Mouse (Mus musculus) limb, embryonic 13.5 days (tissue): ENCODE results near the gene Tex46. TPM values are rescaled to one million over a fixed set of nuclear protein-coding genes. Genes with fewer than 3 reads are reported as not detected.
A peak's percentile ranks its signal among the peaks of the same experiment; 100 is the strongest.

ENCODE experiments used
- ATAC-seq: fragments of 200-750 bp; cut with Nextera tagmentation; 2 replicates; pipeline ENCODE4 v1.8.0; 2017; ENCODE audit warnings: low read depth, moderate number of reproducible peaks, moderate TSS enrichment; ENCODE audit not compliant: low FRiP score
- H3K27ac ChIP-seq: fragments of 300-500 bp; sonication (generic); 2 replicates; pipeline ENCODE4 v1.5.1; 2015; ENCODE audit warnings: inconsistent platforms, mild to moderate bottlenecking, moderate library complexity
- H3K27me3 ChIP-seq: fragments of 300-500 bp; sonication (generic); 2 replicates; pipeline ENCODE4 v1.6.1; 2015; ENCODE audit warnings: mild to moderate bottlenecking, inconsistent platforms
- H3K36me3 ChIP-seq: fragments of 300-500 bp; sonication (generic); 2 replicates; pipeline ENCODE4 v1.6.1; 2015; ENCODE audit warnings: inconsistent platforms, mild to moderate bottlenecking, moderate library complexity
- H3K4me1 ChIP-seq: fragments of 300-500 bp; sonication (generic); 2 replicates; pipeline ENCODE4 v1.6.1; 2015; ENCODE audit warnings: inconsistent platforms
- H3K4me2 ChIP-seq: fragments of 300-500 bp; sonication (generic); replicated peaks from 2 replicates; pipeline ENCODE4 v1.6.1; 2015; ENCODE audit warnings: inconsistent platforms, mild to moderate bottlenecking, moderate library complexity
- H3K4me3 ChIP-seq: fragments of 300-500 bp; sonication (generic); 2 replicates; pipeline ENCODE4 v1.5.1; 2015; ENCODE audit warnings: moderate library complexity, mild to moderate bottlenecking, inconsistent platforms
- H3K9ac ChIP-seq: fragments of 300-500 bp; sonication (generic); 2 replicates; pipeline ENCODE4 v1.6.1; 2015; ENCODE audit warnings: mild to moderate bottlenecking, inconsistent platforms
- H3K9me3 ChIP-seq: fragments of 300-500 bp; sonication (generic); 2 replicates; pipeline ENCODE4 v1.6.1; 2016; ENCODE audit warnings: inconsistent platforms
- WGBS: fragments of 180-500 bp; shearing (Covaris S2); methylation state at CpG from one replicate; pipeline ENCODE4 v1.1.7; 2015; 5-methylcytosine and 5-hydroxymethylcytosine counted together
- polyA plus RNA-seq: library from polyadenylated mRNA; unstranded; fragments of >200 nt; fragmentation: Nextera tagmentation; extraction: Ambion mirVana; gene quantifications from 2 replicates; pipeline ENCODE4 v1.2.1, GENCODE M21; 2015

Gene Tex46
- polyA plus RNA-seq = not detected in 2 replicates

DNA sequence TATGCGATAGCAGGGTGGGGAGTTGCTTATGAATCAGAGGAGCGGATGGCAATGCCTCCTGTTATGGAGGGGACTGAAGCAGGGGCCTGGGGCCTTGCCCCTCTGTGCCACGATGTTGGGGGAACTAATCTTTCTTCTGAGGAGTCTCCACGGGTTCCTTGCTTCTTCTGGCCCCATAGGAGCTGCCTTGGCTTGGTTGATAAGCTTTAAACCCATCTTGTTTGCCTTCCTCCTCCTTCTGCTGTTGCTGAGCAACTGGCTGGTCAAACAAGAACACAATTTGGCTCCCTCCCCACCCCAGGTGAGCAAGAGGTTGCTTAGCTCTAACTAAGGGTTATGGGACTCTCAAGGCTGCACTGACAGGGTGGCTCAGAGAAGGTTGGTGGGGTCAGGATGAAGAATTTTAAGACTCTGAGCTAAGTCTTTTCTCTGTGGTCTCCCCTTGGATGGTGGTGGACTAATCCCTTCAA is at the start of gene Tex46:
Gene Tex46 (plus strand): TSS at position 51 of the 470 bp plus-strand sequence.
- no peaks in the 10 kb centered on the region for H3K9me3 ChIP-seq
- no peak within 1 kb of the TSS for H3K4me2 ChIP-seq
- 72% methylated on average over 4 of the region's 4 CpGs for WGBS
- H3K36me3 ChIP-seq = no peaks in the 10 kb centered on the region
- no peak within 1 kb of the TSS for H3K4me3 ChIP-seq
- ATAC-seq = no peak
- no peak within 1 kb of the TSS for H3K27ac ChIP-seq
- no peaks in the 10 kb centered on the region for H3K27me3 ChIP-seq
- H3K4me1 ChIP-seq = no peaks in the 10 kb centered on the region
- H3K9ac ChIP-seq = no peak within 1 kb of the TSS

DNA sequence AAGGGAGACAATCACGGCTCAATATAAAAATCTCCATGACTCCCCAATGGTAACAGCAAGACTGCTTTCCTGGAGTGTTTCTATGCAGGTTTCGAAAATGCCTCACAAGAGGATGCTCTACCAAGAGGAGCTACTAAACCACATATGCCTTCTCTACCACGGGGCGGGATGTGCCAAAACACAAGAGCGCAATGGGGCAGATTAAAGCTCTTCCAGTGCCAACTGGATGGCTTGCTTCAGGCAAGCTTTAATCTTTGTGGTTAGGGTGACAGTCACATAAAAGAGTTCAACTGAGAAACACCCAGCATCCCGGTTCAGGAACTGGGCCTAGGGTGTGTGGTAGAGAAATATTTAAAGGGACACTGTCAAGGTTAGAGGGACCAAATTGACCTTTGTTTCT is 47.5 kb upstream of the Tex46 start:
- Histone ChIP-seq H3K9me3 (no peaks in the 10 kb centered on the region), H3K9ac (no peak overlapping the region), H3K4me3 (no peak overlapping the region), H3K27ac (no peak overlapping the region), H3K36me3 (peaks cover 94% of the 10 kb centered on the region), H3K27me3 (no peaks in the 10 kb centered on the region), H3K4me1 (0 out of 2 replicates have a peak, but pooled peaks cover under 1% of the 10 kb centered on the region), H3K4me2 (no peak overlapping the region)
- WGBS = 89% methylated on average over 6 of the region's 6 CpGs
- no peak for ATAC-seq

GRCm38 (mm10) chr4:136568629-136569028 is 41.6 kb upstream of the Tex46 start:
- peaks cover 84% of the 10 kb centered on the region for H3K36me3 ChIP-seq
- no peak overlapping the region for H3K4me2 ChIP-seq
- ATAC-seq = no peak
- no peaks in the 10 kb centered on the region for H3K9me3 ChIP-seq
- H3K4me3 ChIP-seq = no peak overlapping the region
- H3K27me3 ChIP-seq = no peaks in the 10 kb centered on the region
- H3K27ac ChIP-seq = no peak overlapping the region
- 0 out of 2 replicates have a peak, but pooled peaks cover 2% of the 10 kb centered on the region for H3K4me1 ChIP-seq
- H3K9ac ChIP-seq = no peak overlapping the region
- WGBS = 80% methylated on average over 3 of the region's 3 CpGs

- Histone ChIP-seq H3K4me2 (no peak overlapping the region), H3K27me3 (no peaks in the 10 kb centered on the region), H3K4me1 (peaks cover 5% of the 10 kb centered on the region; the same call in 1 of the 2 replicates), H3K9ac (no peak overlapping the region), H3K36me3 (peaks cover 71% of the 10 kb centered on the region), H3K9me3 (no peaks in the 10 kb centered on the region), H3K4me3 (no peak overlapping the region), H3K27ac (no peak overlapping the region)
- no peak for ATAC-seq
Measured at GRCm38 (mm10) chr4:136569998-136570397, 40.2 kb upstream of the Tex46 start.

DNA sequence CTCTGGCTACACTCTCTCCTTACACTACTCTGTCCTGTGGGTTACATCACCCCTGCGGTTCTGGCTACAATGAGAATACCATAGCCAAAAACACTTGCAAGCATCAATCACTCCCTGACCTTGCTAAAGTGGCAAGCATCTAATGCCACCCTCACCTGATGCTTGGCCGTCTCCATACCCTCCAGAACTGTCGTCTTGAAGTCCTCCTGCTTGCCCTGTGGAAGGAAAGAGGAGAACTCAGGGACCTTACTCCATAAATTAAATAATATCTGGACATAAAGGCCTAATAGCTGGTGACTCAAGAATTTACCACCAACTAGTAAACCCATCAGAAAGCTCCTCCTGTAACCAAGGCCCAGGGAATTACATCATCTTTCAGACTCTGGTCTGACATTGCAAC is 28.4 kb upstream of the Tex46 start:
- H3K36me3 ChIP-seq = peaks cover 17% of the 10 kb centered on the region
- no peaks in the 10 kb centered on the region for H3K9me3 ChIP-seq
- WGBS = 87% methylated on average over 3 of the region's 3 CpGs
- no peaks in the 10 kb centered on the region for H3K27me3 ChIP-seq
- no peak overlapping the region for H3K4me3 ChIP-seq
- ATAC-seq = no peak
- H3K9ac ChIP-seq = no peak overlapping the region
- no peak overlapping the region for H3K27ac ChIP-seq
- no peak overlapping the region for H3K4me2 ChIP-seq
- H3K4me1 ChIP-seq = peaks cover 20% of the 10 kb centered on the region

- Histone ChIP-seq H3K9ac (no peak overlapping the region), H3K27ac (no peak overlapping the region), H3K4me2 (no peak overlapping the region), H3K4me3 (no peak overlapping the region), H3K9me3 (no peaks in the 10 kb centered on the region), H3K4me1 (peaks cover 18% of the 10 kb centered on the region; the same call in 1 of the 2 replicates), H3K36me3 (peaks cover 31% of the 10 kb centered on the region), H3K27me3 (no peaks in the 10 kb centered on the region)
- ATAC-seq = no peak
- WGBS = 80% methylated on average over 4 of the region's 4 CpGs
Measured at GRCm38 (mm10) chr4:136587221-136587827, 22.9 kb upstream of the Tex46 start.

DNA sequence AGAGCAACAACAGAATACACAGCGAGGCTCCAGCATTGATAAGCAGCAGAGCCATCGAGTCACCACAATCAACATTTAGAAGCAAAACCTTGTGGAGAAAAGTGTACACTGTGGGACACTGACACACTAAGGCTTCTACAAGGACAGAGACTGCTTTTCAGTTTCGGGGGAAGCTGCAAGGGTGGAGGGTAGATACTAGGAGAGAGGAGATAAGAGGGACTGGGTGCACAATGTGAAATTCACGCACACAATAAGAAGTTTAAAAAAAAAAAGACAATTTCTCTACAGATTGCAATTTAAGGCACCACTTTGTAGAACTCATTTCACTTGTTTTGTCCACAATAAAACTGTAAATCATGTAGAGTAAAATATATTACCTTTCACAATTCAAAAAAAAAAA is 22.2 kb upstream of the Tex46 start:
- Histone ChIP-seq H3K4me1 (peaks cover 12% of the 10 kb centered on the region; the same call in 1 of the 2 replicates), H3K4me3 (no peak overlapping the region), H3K9me3 (no peaks in the 10 kb centered on the region), H3K27me3 (no peaks in the 10 kb centered on the region), H3K9ac (no peak overlapping the region), H3K27ac (no peak overlapping the region), H3K4me2 (no peak overlapping the region), H3K36me3 (peaks cover 31% of the 10 kb centered on the region)
- no peak for ATAC-seq
- 94% methylated on average over 4 of the region's 4 CpGs for WGBS

GRCm38 (mm10) chr4:136592111-136592510 is 18.1 kb upstream of the Tex46 start:
- Histone ChIP-seq H3K36me3 (peaks cover 23% of the 10 kb centered on the region), H3K27me3 (no peaks in the 10 kb centered on the region), H3K9ac (no peak overlapping the region), H3K9me3 (no peaks in the 10 kb centered on the region), H3K27ac (no peak overlapping the region), H3K4me2 (no peak overlapping the region), H3K4me3 (no peak overlapping the region), H3K4me1 (peaks cover 13% of the 10 kb centered on the region; the same call in 1 of the 2 replicates)
- 66% methylated on average over 4 of the region's 4 CpGs for WGBS
- ATAC-seq = no peak

DNA sequence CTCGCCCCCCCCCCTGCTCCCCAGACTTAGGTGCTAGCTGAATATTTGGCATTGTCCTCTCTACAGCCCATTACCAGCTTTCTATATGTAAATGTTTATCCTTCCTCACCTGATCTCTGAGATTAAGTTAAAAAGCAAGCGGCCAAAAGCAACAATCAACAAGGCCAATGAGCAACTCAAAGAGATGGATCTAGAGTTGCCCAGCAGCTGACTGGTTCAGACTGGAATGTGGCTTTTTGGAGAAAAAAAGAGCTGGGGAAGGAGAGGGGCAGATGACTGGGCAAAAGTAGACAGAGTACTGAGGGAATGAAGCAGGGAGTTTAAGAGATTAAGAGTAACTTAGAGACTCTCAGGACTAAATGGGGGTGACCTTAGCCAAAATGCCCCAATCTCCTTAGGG is 16.2 kb upstream of the Tex46 start:
- H3K36me3 ChIP-seq = peaks cover 16% of the 10 kb centered on the region
- H3K27me3 ChIP-seq = no peaks in the 10 kb centered on the region
- no peak overlapping the region for H3K4me3 ChIP-seq
- peaks cover 13% of the 10 kb centered on the region; the same call in 1 of the 2 replicates for H3K4me1 ChIP-seq
- ATAC-seq = no peak
- 85% methylated on average over 2 of the region's 2 CpGs for WGBS
- no peak overlapping the region for H3K27ac ChIP-seq
- H3K9ac ChIP-seq = no peak overlapping the region
- H3K9me3 ChIP-seq = no peaks in the 10 kb centered on the region
- H3K4me2 ChIP-seq = no peak overlapping the region

- peaks cover 15% of the 10 kb centered on the region; the same call in 1 of the 2 replicates for H3K4me1 ChIP-seq
- no peaks in the 10 kb centered on the region for H3K9me3 ChIP-seq
- no peaks in the 10 kb centered on the region for H3K27me3 ChIP-seq
- no peak overlapping the region for H3K27ac ChIP-seq
- 81% methylated on average over 6 of the region's 6 CpGs for WGBS
- ATAC-seq = no peak
- no peak overlapping the region for H3K9ac ChIP-seq
- no peak overlapping the region for H3K4me2 ChIP-seq
- H3K36me3 ChIP-seq = peaks cover 10% of the 10 kb centered on the region
- no peak overlapping the region for H3K4me3 ChIP-seq
Measured at GRCm38 (mm10) chr4:136595221-136595620, 15.0 kb upstream of the Tex46 start.

- Histone ChIP-seq H3K9me3 (no peaks in the 10 kb centered on the region), H3K27me3 (no peaks in the 10 kb centered on the region), H3K4me2 (no peak overlapping the region), H3K4me3 (no peak overlapping the region), H3K9ac (no peak overlapping the region), H3K4me1 (peaks cover 21% of the 10 kb centered on the region), H3K27ac (no peak overlapping the region), H3K36me3 (no peaks in the 10 kb centered on the region; the same call in 1 of the 2 replicates)
- 89% methylated on average over 7 of the region's 7 CpGs for WGBS
- no peak for ATAC-seq
Measured at GRCm38 (mm10) chr4:136598268-136598876, 11.9 kb upstream of the Tex46 start.

GRCm38 (mm10) chr4:136599869-136600268 is 10.4 kb upstream of the Tex46 start:
- no peak overlapping the region for H3K27ac ChIP-seq
- H3K36me3 ChIP-seq = no peaks in the 10 kb centered on the region; the same call in 1 of the 2 replicates
- WGBS = 98% methylated on average over 3 of the region's 3 CpGs
- H3K27me3 ChIP-seq = no peaks in the 10 kb centered on the region
- H3K4me1 ChIP-seq = peaks cover 13% of the 10 kb centered on the region
- ATAC-seq = no peak
- H3K4me2 ChIP-seq = peak overlapping the region; percentile 69; the same call in 1 of the 2 replicates
- no peaks in the 10 kb centered on the region for H3K9me3 ChIP-seq
- H3K9ac ChIP-seq = no peak overlapping the region
- no peak overlapping the region for H3K4me3 ChIP-seq
